Mouse (Mus musculus) heart, embryonic 13.5 days (tissue): ENCODE data around the gene Grem1. TPM values are rescaled to one million over a fixed set of nuclear protein-coding genes. Genes with fewer than 3 reads are reported as not detected.
A peak's percentile ranks its signal among the peaks of the same experiment; 100 is the strongest.

Source experiments
- ATAC-seq: fragments of 200-750 bp; cut with Nextera tagmentation; 2 replicates; pipeline ENCODE4 v1.8.0; 2017; ENCODE audit warnings: moderate TSS enrichment; ENCODE audit not compliant: insufficient number of reproducible peaks, low FRiP score, low TSS enrichment; ENCODE audit errors: extremely low read depth
- H3K27ac ChIP-seq: fragments of 300-500 bp; sonication (generic); replicated peaks from 2 replicates; pipeline ENCODE4 v1.5.1; 2015; ENCODE audit warnings: moderate library complexity, mild to moderate bottlenecking, inconsistent platforms
- H3K27me3 ChIP-seq: fragments of 300-500 bp; sonication (generic); replicated peaks from 2 replicates; pipeline ENCODE4 v1.6.1; 2015; ENCODE audit warnings: mild to moderate bottlenecking, inconsistent platforms
- H3K36me3 ChIP-seq: fragments of 300-500 bp; sonication (generic); 2 replicates; pipeline ENCODE4 v1.6.1; 2015; ENCODE audit warnings: mild to moderate bottlenecking, inconsistent platforms
- H3K4me1 ChIP-seq: fragments of 300-500 bp; sonication (generic); 2 replicates; pipeline ENCODE4 v1.6.1; 2015; ENCODE audit warnings: inconsistent platforms
- H3K4me2 ChIP-seq: fragments of 300-500 bp; sonication (generic); 2 replicates; pipeline ENCODE4 v1.6.1; 2015; ENCODE audit warnings: inconsistent platforms, mild to moderate bottlenecking, moderate library complexity
- H3K4me3 ChIP-seq: fragments of 300-500 bp; sonication (generic); 2 replicates; pipeline ENCODE4 v1.5.1; 2015; ENCODE audit warnings: moderate library complexity, mild to moderate bottlenecking, inconsistent platforms
- H3K9ac ChIP-seq: fragments of 300-500 bp; sonication (generic); 2 replicates; pipeline ENCODE4 v1.6.1; 2015; ENCODE audit warnings: inconsistent platforms, mild to moderate bottlenecking, moderate library complexity
- H3K9me3 ChIP-seq: fragments of 300-500 bp; sonication (generic); 2 replicates; pipeline ENCODE4 v1.6.1; 2016; ENCODE audit warnings: inconsistent platforms
- WGBS: fragments of 180-500 bp; shearing (Covaris S2); methylation state at CpG from one replicate; pipeline ENCODE4 v1.1.7; 2015; ENCODE audit warnings: mixed read lengths; 5-methylcytosine and 5-hydroxymethylcytosine counted together
- polyA plus RNA-seq: library from polyadenylated mRNA; unstranded; fragments of >200 nt; fragmentation: Nextera tagmentation; extraction: Ambion mirVana; gene quantifications from 2 replicates; pipeline ENCODE4 v1.2.1, GENCODE M21; 2015

The Grem1 gene
- 0.05 and 0.13 TPM in 2 replicates for polyA plus RNA-seq

- Histone ChIP-seq H3K36me3 (no peaks in the 10 kb centered on the region), H3K4me1 (peaks cover 22% of the 10 kb centered on the region), H3K4me2 (peak within 1 kb of the TSS; percentile 97), H3K9me3 (no peaks in the 10 kb centered on the region), H3K4me3 (peak within 1 kb of the TSS; percentile 59), H3K9ac (0 out of 2 replicates have a peak within 1 kb of the TSS, but pooled peaks have one; percentile 61), H3K27ac (no peak within 1 kb of the TSS), H3K27me3 (peaks cover 79% of the 10 kb centered on the region)
- ATAC-seq: no peak; the same call in 1 of the 2 replicates
- 2% methylated on average over 59 of the region's 64 CpGs for WGBS
Observed at GRCm38 (mm10) chr2:113758311-113759161, at the start of gene Grem1. Gene Grem1, minus strand, starts transcription at chr2:113758646.

GRCm38 (mm10) chr2:113807640-113808039 lies 49.2 kb upstream of the Grem1 start:
- H3K36me3 ChIP-seq: no peaks in the 10 kb centered on the region
- H3K4me1 ChIP-seq: no peaks in the 10 kb centered on the region
- no peak overlapping the region for H3K4me2 ChIP-seq
- ATAC-seq: no peak
- H3K9me3 ChIP-seq: no peaks in the 10 kb centered on the region
- WGBS: 23% methylated on average over 9 of the region's 9 CpGs
- 0 out of 2 replicates have a peak, but pooled peaks cover 2% of the 10 kb centered on the region for H3K27me3 ChIP-seq
- no peak overlapping the region for H3K9ac ChIP-seq
- no peak overlapping the region for H3K27ac ChIP-seq
- no peak overlapping the region for H3K4me3 ChIP-seq

- ATAC-seq: no peak
- 46% methylated on average over 10 of the region's 10 CpGs for WGBS
- H3K4me2 ChIP-seq: no peak overlapping the region
- no peak overlapping the region for H3K9ac ChIP-seq
- H3K9me3 ChIP-seq: no peaks in the 10 kb centered on the region
- no peak overlapping the region for H3K27ac ChIP-seq
- no peaks in the 10 kb centered on the region for H3K4me1 ChIP-seq
- H3K27me3 ChIP-seq: 0 out of 2 replicates have a peak, but pooled peaks cover 2% of the 10 kb centered on the region
- H3K4me3 ChIP-seq: no peak overlapping the region
- H3K36me3 ChIP-seq: no peaks in the 10 kb centered on the region
Observed at GRCm38 (mm10) chr2:113806851-113807577, 48.6 kb upstream of the Grem1 start.

GRCm38 (mm10) chr2:113805765-113806164 lies 47.3 kb upstream of the Grem1 start:
- no peak overlapping the region for H3K4me3 ChIP-seq
- no peaks in the 10 kb centered on the region for H3K36me3 ChIP-seq
- H3K4me2 ChIP-seq: no peak overlapping the region
- 0 out of 2 replicates have a peak, but pooled peaks cover 2% of the 10 kb centered on the region for H3K27me3 ChIP-seq
- no peak for ATAC-seq
- H3K9me3 ChIP-seq: no peaks in the 10 kb centered on the region
- no peak overlapping the region for H3K27ac ChIP-seq
- 71% methylated on average over 4 of the region's 4 CpGs for WGBS
- no peaks in the 10 kb centered on the region for H3K4me1 ChIP-seq
- H3K9ac ChIP-seq: no peak overlapping the region

- H3K9me3 ChIP-seq: no peaks in the 10 kb centered on the region
- ATAC-seq: no peak
- 0 out of 2 replicates have a peak, but pooled peaks cover 2% of the 10 kb centered on the region for H3K27me3 ChIP-seq
- H3K27ac ChIP-seq: no peak overlapping the region
- 23% methylated on average over 1 of the region's 1 CpGs for WGBS
- no peaks in the 10 kb centered on the region for H3K4me1 ChIP-seq
- no peaks in the 10 kb centered on the region for H3K36me3 ChIP-seq
- no peak overlapping the region for H3K4me2 ChIP-seq
- H3K4me3 ChIP-seq: no peak overlapping the region
- no peak overlapping the region for H3K9ac ChIP-seq
Observed at GRCm38 (mm10) chr2:113803753-113804152, 45.3 kb upstream of the Grem1 start.

- no peak overlapping the region for H3K9ac ChIP-seq
- H3K27ac ChIP-seq: no peak overlapping the region
- H3K9me3 ChIP-seq: no peaks in the 10 kb centered on the region
- no peaks in the 10 kb centered on the region for H3K4me1 ChIP-seq
- 0 out of 2 replicates have a peak, but pooled peaks cover under 1% of the 10 kb centered on the region for H3K27me3 ChIP-seq
- WGBS: 66% methylated on average over 5 of the region's 5 CpGs
- no peaks in the 10 kb centered on the region for H3K36me3 ChIP-seq
- no peak overlapping the region for H3K4me3 ChIP-seq
- ATAC-seq: no peak
- H3K4me2 ChIP-seq: no peak overlapping the region
Observed at GRCm38 (mm10) chr2:113800846-113801245, 42.4 kb upstream of the Grem1 start.

GRCm38 (mm10) chr2:113798605-113799004 lies 40.2 kb upstream of the Grem1 start:
- Histone ChIP-seq H3K9ac (no peak overlapping the region), H3K9me3 (no peaks in the 10 kb centered on the region)
- 64% methylated on average over 13 of the region's 13 CpGs for WGBS

GRCm38 (mm10) chr2:113795186-113795585 lies 36.7 kb upstream of the Grem1 start:
- Histone ChIP-seq H3K36me3 (no peaks in the 10 kb centered on the region), H3K9me3 (no peaks in the 10 kb centered on the region), H3K9ac (no peak overlapping the region), H3K4me2 (no peak overlapping the region), H3K4me3 (no peak overlapping the region), H3K4me1 (no peaks in the 10 kb centered on the region), H3K27ac (no peak overlapping the region), H3K27me3 (no peaks in the 10 kb centered on the region)
- 72% methylated on average over 4 of the region's 4 CpGs for WGBS
- ATAC-seq: no peak

More at GRCm38 (mm10) chr2:113798605-113799004, 40.2 kb upstream of the Grem1 start:
- H3K27me3 ChIP-seq: no peaks in the 10 kb centered on the region
- H3K36me3 ChIP-seq: no peaks in the 10 kb centered on the region
- no peak overlapping the region for H3K27ac ChIP-seq
- no peaks in the 10 kb centered on the region for H3K4me1 ChIP-seq
- ATAC-seq: no peak
- H3K4me2 ChIP-seq: no peak overlapping the region
- H3K4me3 ChIP-seq: no peak overlapping the region

- 73% methylated on average over 3 of the region's 3 CpGs for WGBS
- no peak for ATAC-seq
Observed at GRCm38 (mm10) chr2:113793521-113793920, 35.1 kb upstream of the Grem1 start.

GRCm38 (mm10) chr2:113788821-113789387 lies 30.5 kb upstream of the Grem1 start:
- Histone ChIP-seq H3K36me3 (no peaks in the 10 kb centered on the region), H3K4me2 (no peak overlapping the region), H3K27ac (no peak overlapping the region), H3K9me3 (no peaks in the 10 kb centered on the region), H3K27me3 (no peaks in the 10 kb centered on the region), H3K4me1 (no peaks in the 10 kb centered on the region), H3K9ac (no peak overlapping the region), H3K4me3 (no peak overlapping the region)
- no peak for ATAC-seq
- 73% methylated on average over 4 of the region's 4 CpGs for WGBS

More at GRCm38 (mm10) chr2:113793521-113793920, 35.1 kb upstream of the Grem1 start:
- Histone ChIP-seq H3K36me3 (no peaks in the 10 kb centered on the region), H3K9me3 (no peaks in the 10 kb centered on the region), H3K9ac (no peak overlapping the region), H3K4me3 (no peak overlapping the region), H3K27me3 (no peaks in the 10 kb centered on the region), H3K4me2 (no peak overlapping the region), H3K4me1 (no peaks in the 10 kb centered on the region), H3K27ac (no peak overlapping the region)

GRCm38 (mm10) chr2:113787882-113788281 lies 29.4 kb upstream of the Grem1 start:
- Histone ChIP-seq H3K4me1 (no peaks in the 10 kb centered on the region), H3K36me3 (no peaks in the 10 kb centered on the region), H3K4me2 (no peak overlapping the region), H3K27me3 (no peaks in the 10 kb centered on the region), H3K27ac (no peak overlapping the region), H3K4me3 (no peak overlapping the region), H3K9ac (no peak overlapping the region), H3K9me3 (no peaks in the 10 kb centered on the region)
- no peak for ATAC-seq
- WGBS: 75% methylated on average over 4 of the region's 4 CpGs
